Mouse (Mus musculus): Measurements from ENCODE around the gene Spg20. TPM values are rescaled to one million over a fixed set of nuclear protein-coding genes. Genes with fewer than 3 reads are reported as not detected.

Gene Spg20
- polyA plus RNA-seq, 2 experiments = 53.2 to 81.1 TPM

DNA sequence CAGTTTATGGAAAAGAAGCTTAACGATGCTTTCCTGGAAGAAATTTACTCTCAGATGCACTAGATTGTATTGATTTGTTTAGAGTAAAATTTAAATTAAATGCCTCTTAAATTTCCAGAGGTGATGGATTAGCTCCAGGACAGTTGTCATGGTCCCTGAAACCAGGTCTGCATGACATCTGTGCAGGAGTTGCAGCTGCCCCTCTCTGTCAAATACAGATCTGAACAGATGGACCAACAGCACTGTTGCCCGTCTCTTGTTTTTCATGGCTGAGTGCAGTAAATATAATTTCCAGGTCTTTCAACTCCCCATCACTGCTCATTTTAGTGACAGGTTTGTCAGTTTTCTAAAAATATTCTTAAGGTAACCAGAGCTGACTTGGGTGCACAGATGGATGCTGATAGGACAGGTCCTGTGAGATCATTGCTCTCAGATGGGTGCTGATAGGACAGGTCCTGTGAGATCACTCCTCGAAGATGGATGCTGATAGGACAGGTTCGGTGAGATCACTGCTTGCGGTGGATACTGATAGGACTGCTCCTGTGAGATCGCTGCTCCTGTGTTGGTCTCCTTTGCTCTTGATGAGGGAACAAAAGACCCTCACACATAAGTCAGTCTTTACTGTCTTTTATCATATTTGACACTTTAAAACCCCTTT lies 19.8 kb downstream of the Spg20 start:
- H3K4me1 ChIP-seq (ENCODE audit: control insufficient read depth, insufficient read depth, low read length) = no peaks in the 10 kb centered on the region
- no peaks in the 10 kb centered on the region for H3K27me3 ChIP-seq (ENCODE audit: control insufficient read depth, insufficient read depth, low read length)
- H3K9me3 ChIP-seq (ENCODE audit: control insufficient read depth, low read length) = no peaks in the 10 kb centered on the region
- no peak overlapping the region for H3K27ac ChIP-seq (replicated peaks; ENCODE audit: low read depth, low read length)
- 91% methylated on average over 6 of the region's 6 CpGs for WGBS
- no peak overlapping the region for H3K4me3 ChIP-seq (replicated peaks; ENCODE audit: low read length)
- ATAC-seq (ENCODE audit: low FRiP score, low read depth) = no peak
- no peak overlapping the region for H3K9ac ChIP-seq (ENCODE audit: low read depth, low read length, severe bottlenecking)
- no peak for TF ChIP-seq POLR2A (IDR thresholded peaks at IDR 0.05; ENCODE audit: borderline replicate concordance, extremely low read depth, insufficient read depth, insufficient read length)
- peaks cover 97% of the 10 kb centered on the region for H3K36me3 ChIP-seq (ENCODE audit: control insufficient read depth, insufficient read depth, low read length)
- H3K4me2 ChIP-seq (replicated peaks; ENCODE audit: low read depth, low read length, severe bottlenecking) = no peak overlapping the region
- DNase-seq (ENCODE audit: low spot score) = no peak

GRCm38 (mm10) chr3:55137039-55137438 lies 25.1 kb downstream of the Spg20 start, which contains the start of gene Ccdc169:
Gene Ccdc169 (plus strand): TSS chr3:55137339.
- no peak for TF ChIP-seq POLR2A (IDR thresholded peaks at IDR 0.05; ENCODE audit: borderline replicate concordance, extremely low read depth, insufficient read depth, insufficient read length)
- H3K9me3 ChIP-seq (ENCODE audit: control insufficient read depth, low read length) = no peaks in the 10 kb centered on the region
- H3K4me2 ChIP-seq (replicated peaks; ENCODE audit: low read depth, low read length, severe bottlenecking) = no peak within 1 kb of the TSS
- H3K36me3 ChIP-seq (ENCODE audit: control insufficient read depth, insufficient read depth, low read length) = peaks cover 62% of the 10 kb centered on the region
- H3K27me3 ChIP-seq (ENCODE audit: control insufficient read depth, insufficient read depth, low read length) = no peaks in the 10 kb centered on the region
- no peak within 1 kb of the TSS for H3K27ac ChIP-seq (replicated peaks; ENCODE audit: low read depth, low read length)
- no peaks in the 10 kb centered on the region for H3K4me1 ChIP-seq (ENCODE audit: control insufficient read depth, insufficient read depth, low read length)
- DNase-seq (ENCODE audit: low spot score) (no peak), ATAC-seq (ENCODE audit: low FRiP score, low read depth) (no peak)
- H3K9ac ChIP-seq (ENCODE audit: low read depth, low read length, severe bottlenecking) = no peak within 1 kb of the TSS
- no peak within 1 kb of the TSS for H3K4me3 ChIP-seq (replicated peaks; ENCODE audit: low read length)

GRCm38 (mm10) chr3:55139837-55140236 lies 27.9 kb downstream of the Spg20 start:
- H3K4me2 ChIP-seq (replicated peaks; ENCODE audit: low read depth, low read length, severe bottlenecking) = no peak overlapping the region
- no peaks in the 10 kb centered on the region for H3K27me3 ChIP-seq (ENCODE audit: control insufficient read depth, insufficient read depth, low read length)
- no peak overlapping the region for H3K4me3 ChIP-seq (replicated peaks; ENCODE audit: low read length)
- no peak overlapping the region for H3K9ac ChIP-seq (ENCODE audit: low read depth, low read length, severe bottlenecking)
- DNase-seq (ENCODE audit: low spot score) (no peak), ATAC-seq (ENCODE audit: low FRiP score, low read depth) (no peak)
- H3K4me1 ChIP-seq (ENCODE audit: control insufficient read depth, insufficient read depth, low read length) = no peaks in the 10 kb centered on the region
- TF ChIP-seq POLR2A (IDR thresholded peaks at IDR 0.05; ENCODE audit: borderline replicate concordance, extremely low read depth, insufficient read depth, insufficient read length) = no peak
- H3K9me3 ChIP-seq (ENCODE audit: control insufficient read depth, low read length) = no peaks in the 10 kb centered on the region
- 91% methylated on average over 12 of the region's 12 CpGs for WGBS
- H3K36me3 ChIP-seq (ENCODE audit: control insufficient read depth, insufficient read depth, low read length) = peaks cover 38% of the 10 kb centered on the region
- no peak overlapping the region for H3K27ac ChIP-seq (replicated peaks; ENCODE audit: low read depth, low read length)

DNA sequence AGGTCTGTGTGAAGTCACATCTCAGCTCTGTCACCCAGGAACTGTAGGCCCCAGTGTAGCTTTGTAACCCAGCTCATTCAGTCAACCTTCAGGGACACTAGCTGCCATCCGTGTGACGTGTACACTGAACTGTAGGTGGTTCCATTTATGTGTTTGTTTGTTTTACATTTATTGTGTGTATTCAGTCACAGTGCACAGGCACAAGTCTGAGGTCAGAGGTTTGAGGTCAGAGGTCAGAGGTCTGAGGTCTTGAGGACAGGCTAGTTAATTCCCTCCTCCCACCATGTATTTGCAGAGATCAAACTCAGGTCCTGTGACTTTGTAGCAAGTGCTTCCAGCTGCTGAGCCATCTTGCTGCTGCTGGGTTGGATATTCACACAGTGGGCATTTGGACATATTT lies 29.5 kb downstream of the Spg20 start:
- 84% methylated on average over 2 of the region's 2 CpGs for WGBS
- DNase-seq (ENCODE audit: low spot score) = no peak
- H3K4me2 ChIP-seq (replicated peaks; ENCODE audit: low read depth, low read length, severe bottlenecking) = no peak overlapping the region
- H3K36me3 ChIP-seq (ENCODE audit: control insufficient read depth, insufficient read depth, low read length) = peaks cover 22% of the 10 kb centered on the region
- ATAC-seq (ENCODE audit: low FRiP score, low read depth) = no peak
- no peaks in the 10 kb centered on the region for H3K4me1 ChIP-seq (ENCODE audit: control insufficient read depth, insufficient read depth, low read length)
- no peak overlapping the region for H3K27ac ChIP-seq (replicated peaks; ENCODE audit: low read depth, low read length)
- H3K27me3 ChIP-seq (ENCODE audit: control insufficient read depth, insufficient read depth, low read length) = no peaks in the 10 kb centered on the region
- TF ChIP-seq POLR2A (IDR thresholded peaks at IDR 0.05; ENCODE audit: borderline replicate concordance, extremely low read depth, insufficient read depth, insufficient read length) = no peak
- no peak overlapping the region for H3K9ac ChIP-seq (ENCODE audit: low read depth, low read length, severe bottlenecking)
- no peak overlapping the region for H3K4me3 ChIP-seq (replicated peaks; ENCODE audit: low read length)
- no peaks in the 10 kb centered on the region for H3K9me3 ChIP-seq (ENCODE audit: control insufficient read depth, low read length)

- ATAC-seq (ENCODE audit: low FRiP score, low read depth) = no peak
- H3K9me3 ChIP-seq (ENCODE audit: control insufficient read depth, low read length) = no peaks in the 10 kb centered on the region
- no peaks in the 10 kb centered on the region for H3K27me3 ChIP-seq (ENCODE audit: control insufficient read depth, insufficient read depth, low read length)
- H3K4me1 ChIP-seq (ENCODE audit: control insufficient read depth, insufficient read depth, low read length) = no peaks in the 10 kb centered on the region
- DNase-seq (ENCODE audit: low spot score) = no peak
- WGBS = 83% methylated on average over 4 of the region's 4 CpGs
- no peak overlapping the region for H3K9ac ChIP-seq (ENCODE audit: low read depth, low read length, severe bottlenecking)
- TF ChIP-seq POLR2A (IDR thresholded peaks at IDR 0.05; ENCODE audit: borderline replicate concordance, extremely low read depth, insufficient read depth, insufficient read length) = no peak
- H3K4me2 ChIP-seq (replicated peaks; ENCODE audit: low read depth, low read length, severe bottlenecking) = no peak overlapping the region
- no peak overlapping the region for H3K27ac ChIP-seq (replicated peaks; ENCODE audit: low read depth, low read length)
- H3K4me3 ChIP-seq (replicated peaks; ENCODE audit: low read length) = no peak overlapping the region
- H3K36me3 ChIP-seq (ENCODE audit: control insufficient read depth, insufficient read depth, low read length) = no peaks in the 10 kb centered on the region
Measured at GRCm38 (mm10) chr3:55144916-55145315, 33.0 kb downstream of the Spg20 start.

Measured in limb, embryonic 14.5 days (tissue).